Mouse (Mus musculus) heart, postnatal 0 days (tissue): ENCODE measurements around the gene Nmbr. TPM values are rescaled to one million over a fixed set of nuclear protein-coding genes. Genes with fewer than 3 reads are reported as not detected.

Experiments
- ATAC-seq: fragments of 200-750 bp; cut with Nextera tagmentation; 2 replicates; pipeline ENCODE4 v1.8.0; 2017; ENCODE audit warnings: low read depth, moderate number of reproducible peaks, moderate library complexity; ENCODE audit not compliant: insufficient read depth
- DNase-seq: peaks from one replicate; pipeline ENCODE4 v3.0.0-alpha.2; 2016; ENCODE audit warnings: low spot score
- H3K27ac ChIP-seq: fragments of 300-500 bp; sonication (generic); 2 replicates; pipeline ENCODE4 v1.5.1; 2014; ENCODE audit warnings: low read depth, mild to moderate bottlenecking
- H3K27me3 ChIP-seq: fragments of 300-500 bp; sonication (generic); 2 replicates; pipeline ENCODE4 v1.6.1; 2014; ENCODE audit warnings: low read length, mixed read lengths; ENCODE audit not compliant: control insufficient read depth, insufficient read depth
- H3K36me3 ChIP-seq: fragments of 300-500 bp; sonication (generic); replicated peaks from 2 replicates; pipeline ENCODE4 v1.6.1; 2014; ENCODE audit warnings: low read length, mixed read lengths; ENCODE audit not compliant: control insufficient read depth, insufficient read depth
- H3K4me1 ChIP-seq: fragments of 300-500 bp; sonication (generic); 2 replicates; pipeline ENCODE4 v1.6.1; 2014; ENCODE audit warnings: antibody characterized with exemption; ENCODE audit not compliant: control insufficient read depth, insufficient read depth
- H3K4me2 ChIP-seq: fragments of 300-500 bp; sonication (generic); 2 replicates; pipeline ENCODE4 v1.6.1; 2014; ENCODE audit warnings: low read depth, mild to moderate bottlenecking, low read length, moderate library complexity
- H3K4me3 ChIP-seq: fragments of 300-500 bp; sonication (generic); 2 replicates; pipeline ENCODE4 v1.5.1; 2014; ENCODE audit warnings: low read depth, low read length
- H3K9ac ChIP-seq: fragments of 300-500 bp; sonication (generic); replicated peaks from 2 replicates; pipeline ENCODE4 v1.6.1; 2014; ENCODE audit warnings: low read depth, low read length, mixed read lengths
- H3K9me3 ChIP-seq: fragments of 300-500 bp; sonication (generic); replicated peaks from 2 replicates; pipeline ENCODE4 v1.6.1; 2016; ENCODE audit warnings: low read length; ENCODE audit not compliant: control insufficient read depth
- CTCF ChIP-seq: IDR thresholded peaks from 2 replicates; pipeline ENCODE4 v1.5.1; 2016; ENCODE audit warnings: antibody characterized with exemption, control low read depth, low read depth
- EP300 ChIP-seq: IDR thresholded peaks from 2 replicates; pipeline ENCODE4 v1.6.1; 2016; ENCODE audit warnings: antibody characterized with exemption, low read depth
- WGBS: fragments of 180-500 bp; shearing (Covaris S2); extraction: QIAGEN DNeasy Blood & Tissue Kit; methylation state at CpG from one replicate; pipeline ENCODE4 v1.1.7; 2014; 5-methylcytosine and 5-hydroxymethylcytosine counted together
- polyA plus RNA-seq: library from polyadenylated mRNA; unstranded; fragments of >200 nt; fragmentation: Nextera tagmentation; extraction: Ambion mirVana; gene quantifications from 2 replicates; pipeline ENCODE4 v1.2.1, GENCODE M21; 2015
- total RNA-seq: library from RNA; depleted of rRNA; stranded (reverse); fragments of >200 nt; gene quantifications from 2 replicates; pipeline ENCODE4 v1.2.3, GENCODE M21; 2014; ENCODE audit warnings: low replicate concordance

The Nmbr gene
- total and polyA plus RNA-seq, 2 experiments from 2014 or later, result 0.23 TPM; not detected in 1

- Histone ChIP-seq H3K4me2 (peak overlapping the region; percentile 71), H3K27me3 (peaks cover 12% of the 10 kb centered on the region; the same call in 1 of the 2 replicates), H3K9me3 (no peaks in the 10 kb centered on the region), H3K4me3 (peak overlapping the region; percentile 43), H3K36me3 (no peaks in the 10 kb centered on the region), H3K27ac (no peak overlapping the region), H3K9ac (no peak overlapping the region), H3K4me1 (no peaks in the 10 kb centered on the region)
- WGBS, result 2% methylated on average over 35 of the region's 35 CpGs
- ATAC-seq (no peak), DNase-seq (no peak)
- no peak for TF ChIP-seq CTCF
Observed at GRCm38 (mm10) chr10:14759665-14760558, 54.5 kb downstream of the Nmbr start.

GRCm38 (mm10) chr10:14760618-14761017, 55.2 kb downstream of the Nmbr start:
- Histone ChIP-seq H3K4me2 (peak overlapping the region; percentile 71), H3K4me1 (no peaks in the 10 kb centered on the region), H3K36me3 (no peaks in the 10 kb centered on the region), H3K4me3 (0 out of 2 replicates have a peak overlapping the region, but pooled peaks have one; percentile 43), H3K27me3 (peaks cover 12% of the 10 kb centered on the region; the same call in 1 of the 2 replicates), H3K27ac (no peak overlapping the region), H3K9ac (no peak overlapping the region), H3K9me3 (no peaks in the 10 kb centered on the region)
- TF ChIP-seq CTCF (no peak), EP300 (no peak)
- 23% methylated on average over 8 of the region's 8 CpGs for WGBS
- no peak for ATAC-seq
- DNase-seq, result no peak

GRCm38 (mm10) chr10:14770227-14770910, 65.0 kb downstream of the Nmbr start:
- WGBS, result 80% methylated on average over 10 of the region's 10 CpGs
- no peak overlapping the region for H3K4me2 ChIP-seq
- no peak overlapping the region for H3K9ac ChIP-seq
- H3K4me1 ChIP-seq, result no peaks in the 10 kb centered on the region
- no peak for TF ChIP-seq EP300
- TF ChIP-seq CTCF, result no peak
- no peak for DNase-seq
- H3K27ac ChIP-seq, result no peak overlapping the region
- H3K36me3 ChIP-seq, result no peaks in the 10 kb centered on the region
- H3K9me3 ChIP-seq, result no peaks in the 10 kb centered on the region
- no peak for ATAC-seq
- H3K4me3 ChIP-seq, result no peak overlapping the region
- H3K27me3 ChIP-seq, result no peaks in the 10 kb centered on the region

GRCm38 (mm10) chr10:14774499-14774898, 69.1 kb downstream of the Nmbr start:
- DNase-seq (no peak), ATAC-seq (no peak)
- no peak overlapping the region for H3K4me3 ChIP-seq
- TF ChIP-seq CTCF, result no peak
- TF ChIP-seq EP300, result no peak
- H3K27me3 ChIP-seq, result no peaks in the 10 kb centered on the region
- H3K9ac ChIP-seq, result no peak overlapping the region
- H3K27ac ChIP-seq, result no peak overlapping the region
- no peaks in the 10 kb centered on the region for H3K9me3 ChIP-seq
- no peak overlapping the region for H3K4me2 ChIP-seq
- WGBS, result 79% methylated on average over 2 of the region's 2 CpGs
- no peaks in the 10 kb centered on the region for H3K4me1 ChIP-seq
- no peaks in the 10 kb centered on the region for H3K36me3 ChIP-seq

- H3K27ac ChIP-seq, result no peak overlapping the region
- no peak overlapping the region for H3K4me2 ChIP-seq
- no peaks in the 10 kb centered on the region for H3K4me1 ChIP-seq
- DNase-seq (no peak), ATAC-seq (no peak)
- H3K9me3 ChIP-seq, result no peaks in the 10 kb centered on the region
- H3K4me3 ChIP-seq, result no peak overlapping the region
- no peak overlapping the region for H3K9ac ChIP-seq
- WGBS, result 53% methylated on average over 2 of the region's 2 CpGs
- TF ChIP-seq EP300, result no peak
- TF ChIP-seq CTCF, result no peak
- no peaks in the 10 kb centered on the region for H3K27me3 ChIP-seq
- no peaks in the 10 kb centered on the region for H3K36me3 ChIP-seq
Observed at GRCm38 (mm10) chr10:14789969-14790368, 84.6 kb downstream of the Nmbr start.
